Mouse (Mus musculus): ENCODE results near the gene Krt90.
A peak's percentile ranks its signal among the peaks of the same experiment; 100 is the strongest.

The Krt90 gene

DNA sequence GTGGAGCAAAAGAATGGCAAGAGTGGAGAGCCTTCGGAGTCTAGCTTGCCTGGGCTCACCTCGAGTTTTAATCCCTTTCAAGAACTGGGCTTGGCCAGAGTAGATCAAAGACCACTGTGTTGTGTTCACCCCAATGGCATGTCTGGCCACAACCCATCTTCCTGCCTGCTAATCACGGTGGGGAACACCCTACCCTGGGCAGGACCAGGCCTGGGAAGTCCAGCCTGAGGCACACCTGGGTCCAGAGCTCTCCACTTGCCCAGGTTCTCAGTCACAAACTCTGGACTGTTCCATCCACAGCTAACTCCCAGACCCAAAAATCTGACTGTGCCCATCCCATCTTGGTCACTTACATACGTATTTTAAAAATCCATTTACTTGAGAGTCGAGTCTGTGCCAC is at the start of gene Krt90:
Gene Krt90 (minus strand): TSS at position 101 of the 400 bp plus-strand sequence.
- no peak for DNase-seq (ENCODE audit: low spot score)

DNA sequence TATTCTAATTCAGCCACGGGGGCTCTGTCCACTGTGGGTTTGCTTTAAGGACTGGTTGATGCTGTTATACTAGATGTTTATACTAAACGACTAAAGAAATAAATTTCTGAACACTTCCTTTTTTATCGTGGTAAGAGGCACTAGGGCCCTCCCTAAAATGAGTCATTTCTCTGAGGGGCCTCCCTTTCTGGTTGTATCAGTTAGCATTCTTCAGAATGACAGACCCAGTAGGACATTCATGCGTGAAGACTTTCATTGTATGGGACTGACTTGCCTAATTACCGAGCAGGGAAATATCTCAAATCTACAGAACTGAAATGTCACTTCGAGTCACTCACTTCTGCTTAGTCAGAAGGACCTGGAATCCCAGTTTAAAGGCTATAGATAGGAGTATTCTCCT is 36.4 kb upstream of the Krt90 start:
- no peak for DNase-seq (ENCODE audit: low spot score)

DNA sequence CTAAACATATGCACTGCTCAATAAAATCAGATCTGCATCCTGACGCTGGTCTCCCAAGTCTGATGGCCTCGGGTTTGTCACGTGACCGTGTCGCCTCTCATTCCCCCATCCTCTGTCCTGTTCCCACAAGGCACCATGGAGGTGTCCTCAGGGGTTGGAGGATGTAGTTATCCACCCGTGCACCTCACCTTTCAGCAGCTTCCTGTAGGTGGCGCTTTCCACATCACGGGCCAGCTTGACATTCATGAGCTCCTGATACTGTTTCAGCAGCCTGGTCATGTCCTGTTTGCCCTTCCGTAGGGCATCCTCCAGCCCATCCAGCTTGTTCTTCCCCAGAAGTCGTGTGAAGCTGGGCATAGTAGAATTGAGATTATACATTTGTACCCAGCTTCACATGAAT is 25.5 kb upstream of the Krt90 start:
- no peak for DNase-seq (ENCODE audit: low spot score)

DNA sequence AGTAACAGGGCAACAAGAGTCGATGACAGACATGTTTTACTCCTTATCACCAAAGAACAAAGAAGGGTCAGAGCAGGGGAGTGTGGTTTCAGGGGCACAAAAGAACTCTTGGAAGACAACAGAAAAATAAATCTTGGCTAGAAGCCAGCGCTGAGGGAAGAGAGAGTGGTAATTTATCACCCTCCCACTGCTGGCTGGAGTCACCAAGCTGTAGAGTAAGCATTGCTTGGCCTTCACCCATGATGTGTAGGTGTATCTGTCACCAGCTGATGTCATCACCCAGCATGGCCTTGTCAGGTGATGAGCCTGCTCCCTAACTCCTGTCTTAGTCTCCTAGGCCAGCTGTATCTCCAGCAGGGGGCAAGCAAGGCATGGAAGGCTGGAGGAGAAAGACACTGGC is 21.7 kb upstream of the Krt90 start:
- no peak for DNase-seq (ENCODE audit: low spot score)

DNA sequence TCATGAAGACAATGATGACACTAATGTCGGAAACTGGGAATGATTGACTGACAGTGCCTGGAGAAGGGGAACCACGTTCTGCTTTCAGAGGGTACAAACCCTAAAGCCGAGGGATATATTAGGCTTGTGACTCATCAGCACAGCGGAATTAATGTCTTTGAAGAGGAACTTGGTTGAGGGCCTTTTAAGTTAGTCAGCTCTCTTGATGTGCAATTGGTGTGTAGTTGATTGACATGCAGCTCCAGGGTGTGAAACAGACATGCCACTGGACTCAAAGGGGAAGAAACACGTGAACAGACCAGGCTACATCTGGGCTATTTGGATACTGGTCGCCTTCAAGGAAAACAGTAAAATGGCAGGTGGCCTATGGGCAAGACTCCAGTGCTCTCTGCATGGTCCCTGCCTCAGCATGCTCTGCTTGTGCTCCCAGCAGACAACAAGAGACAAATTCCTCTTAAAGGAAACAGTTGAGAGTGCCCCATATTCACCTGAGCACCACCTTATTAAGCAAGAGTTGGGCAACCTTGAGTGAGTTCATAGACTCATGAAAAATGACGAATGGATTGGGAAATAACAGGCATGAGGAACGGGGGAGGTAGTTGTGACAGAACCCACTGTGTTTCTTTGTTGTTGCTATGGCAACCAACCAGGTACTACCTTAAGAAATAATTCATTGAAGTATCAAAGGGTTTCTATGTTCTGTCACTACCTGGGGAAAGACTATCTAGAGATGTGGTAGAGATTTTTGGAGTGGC is 20.6 kb upstream of the Krt90 start:
- DNase-seq (ENCODE audit: low spot score): no peak

DNA sequence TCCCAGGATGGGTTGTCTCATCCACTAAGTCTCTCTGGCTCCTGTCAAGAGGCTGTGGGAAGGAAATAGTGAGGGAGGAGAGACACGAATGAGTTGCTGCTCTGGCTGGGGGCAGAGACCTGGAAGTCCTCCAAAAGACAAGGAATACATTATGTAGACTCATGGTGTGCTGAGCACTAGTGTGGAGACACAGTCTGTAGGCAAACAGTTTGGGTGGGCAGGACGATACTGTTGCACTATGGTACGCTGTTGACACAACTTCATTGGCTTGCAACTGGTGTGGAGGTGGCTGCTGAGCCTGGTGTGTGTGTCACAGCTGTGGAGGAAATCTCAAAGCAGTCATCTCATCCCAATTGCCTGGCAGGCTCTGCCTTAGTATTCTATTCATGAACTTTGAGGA is 19.0 kb upstream of the Krt90 start:
- DNase-seq (ENCODE audit: low spot score): no peak

DNA sequence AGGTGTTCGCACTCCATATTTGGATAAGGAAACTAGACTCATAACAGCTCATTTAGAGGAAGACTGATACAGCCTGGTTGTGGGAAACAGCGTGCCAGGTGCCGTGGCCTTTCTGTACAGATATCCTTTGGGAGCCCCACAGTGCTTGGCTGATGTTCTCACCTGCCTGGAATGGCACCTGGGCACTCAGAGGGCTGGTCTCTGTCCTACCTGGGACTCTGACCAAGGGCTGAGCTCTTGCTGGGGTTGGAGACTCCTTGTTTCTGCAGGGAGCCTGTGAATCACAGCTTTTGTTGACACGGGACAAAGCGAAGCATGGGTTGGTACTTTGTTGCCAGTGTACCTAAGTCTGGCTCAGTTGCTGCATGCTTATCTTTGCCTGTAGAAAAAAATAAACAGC is 12.8 kb upstream of the Krt90 start:
- no peak for DNase-seq (ENCODE audit: low spot score)

DNA sequence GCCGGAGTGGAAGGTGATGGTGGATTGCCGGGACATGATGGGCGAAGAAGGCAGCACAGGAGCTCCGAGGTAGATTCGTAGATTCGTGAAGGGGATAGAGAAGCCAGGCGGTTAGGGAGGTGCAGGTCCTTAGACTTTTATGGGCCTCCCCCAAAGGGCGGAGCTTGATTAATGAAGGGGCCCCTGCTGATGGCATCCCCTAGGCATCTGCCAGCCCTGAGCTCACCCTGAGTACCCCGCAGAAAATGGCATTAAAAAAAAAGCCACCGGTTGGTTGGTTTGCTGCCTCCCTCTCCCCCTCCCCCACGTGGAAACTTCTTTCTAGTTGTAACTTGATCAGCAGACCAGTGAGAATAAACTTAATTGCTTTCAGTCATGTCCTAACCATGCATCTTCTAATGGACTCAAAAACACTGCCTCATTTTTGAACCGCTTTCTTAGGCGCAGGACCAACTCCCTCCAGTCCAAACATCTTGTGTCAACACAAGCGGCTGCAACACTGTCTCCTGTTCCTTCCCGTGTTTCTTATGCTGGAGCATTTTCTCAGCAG is 11.1 kb upstream of the Krt90 start, which contains the start of gene Krt75:
Gene Krt75 (minus strand): TSS at position 109 of the 550 bp plus-strand sequence.
- no peak for DNase-seq (ENCODE audit: low spot score)

DNA sequence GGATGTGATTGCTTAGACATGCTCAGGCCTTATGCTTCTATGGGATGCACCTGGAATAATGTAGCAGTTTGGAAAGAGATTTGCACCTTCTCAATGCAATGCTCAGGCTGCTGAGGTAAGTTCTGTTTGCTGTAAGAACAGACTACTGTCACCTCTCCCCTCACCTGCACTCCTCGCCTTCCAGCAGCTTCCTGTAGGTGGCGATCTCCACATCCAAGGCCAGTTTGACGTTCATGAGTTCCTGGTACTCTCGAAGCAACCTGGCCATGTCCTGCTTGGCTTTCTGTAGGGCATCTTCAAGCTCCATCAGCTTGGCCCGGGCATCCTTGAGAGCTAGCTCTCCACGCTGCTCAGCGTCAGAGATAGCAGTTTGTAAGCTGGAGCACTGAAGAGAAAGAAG is 5.0 kb upstream of the Krt90 start:
- DNase-seq (ENCODE audit: low spot score): peak; percentile 21

DNA sequence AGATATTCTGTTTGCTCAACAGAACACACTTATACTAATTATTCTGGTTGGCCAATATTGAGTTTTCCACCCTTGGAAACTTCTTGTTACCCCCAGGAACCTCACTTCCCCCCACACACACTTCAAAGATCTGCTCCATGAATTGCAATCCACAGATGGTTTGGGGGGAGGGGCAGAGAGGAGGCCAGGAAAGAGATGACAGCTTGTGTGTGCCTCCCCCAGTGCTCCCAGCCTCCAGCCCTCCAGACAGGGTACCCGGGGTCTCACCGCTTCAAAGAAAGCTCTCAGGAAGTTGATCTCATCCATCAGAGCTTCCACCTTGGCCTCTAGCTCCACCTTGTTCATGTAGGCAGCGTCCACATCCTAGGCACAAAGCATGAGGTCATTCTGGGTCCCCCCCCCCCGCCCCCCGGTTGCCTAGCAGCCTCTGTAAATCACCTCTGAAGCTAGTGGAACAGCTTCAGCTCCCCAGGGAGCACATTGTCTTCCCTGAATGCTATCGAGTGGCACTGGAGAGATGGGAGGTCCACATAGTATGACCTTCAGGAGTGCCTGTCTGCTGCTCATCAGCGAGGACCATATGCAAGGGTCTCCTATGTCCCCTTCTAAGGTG is 4.6 kb downstream of the Krt90 start:
- DNase-seq (ENCODE audit: low spot score): peak; percentile 66

DNA sequence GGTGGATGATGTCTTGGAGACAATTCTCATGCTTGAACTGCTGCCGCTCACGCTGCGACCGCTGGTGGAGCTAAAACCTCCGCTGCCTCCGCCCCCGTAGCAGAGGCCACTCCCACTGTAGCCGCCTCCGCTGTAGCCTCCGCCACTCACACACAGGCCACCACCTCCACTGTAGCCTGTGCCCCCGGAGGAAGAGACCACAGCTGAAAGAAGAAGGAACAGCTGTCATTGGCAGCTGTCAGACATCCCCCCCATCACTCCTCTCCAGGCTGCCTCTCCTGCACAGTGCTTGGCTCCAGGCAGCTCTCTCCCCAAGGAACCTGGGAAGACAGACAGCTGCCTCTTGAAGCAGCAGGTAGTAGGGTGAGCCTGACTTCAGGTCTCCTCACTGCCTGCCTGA is 9.6 kb downstream of the Krt90 start:
- peak; percentile 80 for DNase-seq (ENCODE audit: low spot score)

DNA sequence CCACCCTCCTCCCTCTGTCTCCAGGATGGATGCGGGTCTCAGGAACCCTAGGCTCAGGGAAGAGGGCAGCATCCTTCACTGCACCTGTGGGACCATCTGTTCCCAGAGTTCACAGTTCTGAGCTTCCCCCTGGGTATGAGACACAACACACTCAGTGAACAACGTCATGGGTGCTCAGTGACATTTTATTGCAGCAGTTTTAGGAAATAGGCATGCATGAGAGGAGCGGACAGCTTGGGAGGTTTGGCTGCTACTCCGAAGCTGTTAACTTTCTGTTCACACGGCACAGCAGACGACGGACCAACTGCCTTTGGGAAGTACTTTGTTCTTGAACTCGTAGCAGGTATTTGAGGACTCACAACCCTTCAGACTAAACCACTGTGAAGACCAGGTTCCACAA is 10.6 kb downstream of the Krt90 start:
- no peak for DNase-seq (ENCODE audit: low spot score)

DNA sequence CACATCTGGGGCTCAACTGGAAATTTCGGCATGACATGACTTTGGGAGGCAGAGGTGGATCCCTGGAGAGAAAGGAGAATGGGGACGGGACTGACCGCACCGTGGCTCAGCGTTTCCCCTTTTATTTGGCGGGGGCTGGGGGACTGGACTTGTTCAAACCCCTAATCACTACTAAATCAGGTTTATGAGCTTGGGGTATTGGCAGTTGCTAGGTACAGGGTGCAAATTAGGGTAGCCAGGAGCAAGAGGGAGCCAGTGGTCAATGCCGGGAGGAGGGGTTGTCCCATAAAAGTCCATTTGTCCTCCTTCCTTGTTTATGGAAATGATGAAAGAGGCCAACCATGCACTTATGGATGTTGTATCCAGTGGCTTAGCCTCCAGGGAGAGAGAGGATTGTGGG is 12.2 kb downstream of the Krt90 start, which contains the start of gene Krt82:
Gene Krt82 (minus strand): TSS at position 101 of the 400 bp plus-strand sequence.
- DNase-seq (ENCODE audit: low spot score): no peak

DNA sequence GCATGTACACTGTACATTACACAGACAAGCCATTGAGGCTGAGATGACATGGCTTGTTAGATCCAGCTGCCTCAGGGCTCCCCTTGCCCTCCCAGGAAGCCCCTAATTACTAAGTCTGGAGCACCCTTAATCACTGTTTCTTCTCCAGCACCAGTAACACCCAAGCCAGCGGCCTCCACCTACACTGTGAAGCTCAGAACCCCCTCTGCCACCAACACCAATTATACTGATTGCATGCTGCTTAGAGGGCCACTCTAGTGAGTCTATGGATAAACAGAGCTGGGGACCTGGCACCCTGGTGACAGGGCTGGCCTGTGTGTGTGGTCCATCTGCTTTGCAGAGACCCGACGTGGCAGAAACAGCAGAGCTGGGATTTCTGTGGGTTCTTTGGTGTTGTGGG is 18.3 kb downstream of the Krt90 start:
- no peak for DNase-seq (ENCODE audit: low spot score)

DNA sequence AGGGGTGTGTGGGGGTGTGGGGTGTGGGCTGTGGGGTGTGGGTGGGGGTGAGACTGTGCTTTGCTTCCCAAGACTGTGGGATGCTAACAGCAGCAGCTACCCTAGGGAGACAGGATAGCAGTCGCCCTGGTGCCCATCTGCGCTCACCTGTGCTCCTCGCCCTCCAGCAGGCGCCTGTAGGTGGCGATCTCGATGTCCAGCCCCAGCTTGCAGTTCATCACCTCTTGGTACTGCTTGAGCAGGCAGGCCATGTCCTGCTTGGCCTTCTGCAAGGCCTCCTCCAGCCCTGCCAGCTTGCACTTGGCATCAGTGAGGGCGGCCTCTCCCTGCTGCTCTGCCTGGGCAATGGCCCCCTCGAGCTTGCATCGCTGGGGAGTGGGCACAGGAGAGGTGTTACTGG is 20.2 kb downstream of the Krt90 start:
- DNase-seq (ENCODE audit: low spot score): no peak

DNA sequence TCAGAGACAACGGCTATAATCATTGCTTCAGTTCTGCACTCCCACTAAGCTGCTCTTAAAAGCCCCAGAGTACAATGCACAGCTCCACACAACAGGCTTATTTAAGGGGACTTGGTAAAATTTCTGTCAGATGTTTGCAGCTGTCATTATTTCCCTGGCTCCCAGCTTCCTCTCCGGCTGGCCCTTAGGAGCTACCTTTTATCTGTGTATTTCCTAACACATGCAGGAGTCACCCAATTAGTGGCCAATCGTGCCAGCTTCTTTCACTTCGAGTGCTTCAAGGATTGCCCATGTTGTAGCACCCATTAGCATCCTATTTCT is 24.2 kb downstream of the Krt90 start:
- no peak for DNase-seq (ENCODE audit: low spot score)

DNA sequence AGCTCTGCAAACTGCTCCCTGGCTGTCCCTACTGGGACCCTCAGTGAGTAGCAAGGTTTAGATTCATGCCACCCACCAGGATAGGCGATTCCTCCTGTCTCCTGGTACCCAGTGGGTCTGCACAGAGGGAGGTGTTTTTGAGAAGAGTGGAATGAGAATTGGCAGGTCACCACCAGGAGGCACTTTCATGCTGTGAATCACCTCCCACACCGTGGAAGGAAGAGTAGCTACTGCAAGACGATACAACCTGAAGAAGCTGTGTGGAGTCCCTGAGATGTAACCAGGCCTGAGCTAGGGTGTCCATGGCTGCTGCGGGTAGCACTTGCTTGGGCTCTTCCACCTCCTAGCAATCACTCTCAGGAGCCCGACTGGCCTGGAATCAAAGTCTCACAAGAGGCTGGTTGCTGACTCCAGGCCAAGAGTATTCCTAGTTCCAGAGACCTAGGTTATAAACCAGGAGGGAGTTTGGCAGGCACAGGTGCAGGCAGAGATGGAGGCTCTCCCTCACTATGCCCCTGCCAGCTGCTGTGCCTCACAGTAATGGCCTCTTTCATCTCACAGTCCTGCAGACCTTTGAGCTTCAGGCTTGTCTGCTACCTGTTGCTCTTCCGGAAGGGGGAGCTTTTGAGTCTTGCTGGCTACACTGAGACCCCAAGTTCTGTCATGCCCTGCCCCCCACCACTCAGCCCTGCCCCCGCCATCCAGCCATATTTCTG is 24.7 kb downstream of the Krt90 start:
- peak; percentile 17 for DNase-seq (ENCODE audit: low spot score)

DNA sequence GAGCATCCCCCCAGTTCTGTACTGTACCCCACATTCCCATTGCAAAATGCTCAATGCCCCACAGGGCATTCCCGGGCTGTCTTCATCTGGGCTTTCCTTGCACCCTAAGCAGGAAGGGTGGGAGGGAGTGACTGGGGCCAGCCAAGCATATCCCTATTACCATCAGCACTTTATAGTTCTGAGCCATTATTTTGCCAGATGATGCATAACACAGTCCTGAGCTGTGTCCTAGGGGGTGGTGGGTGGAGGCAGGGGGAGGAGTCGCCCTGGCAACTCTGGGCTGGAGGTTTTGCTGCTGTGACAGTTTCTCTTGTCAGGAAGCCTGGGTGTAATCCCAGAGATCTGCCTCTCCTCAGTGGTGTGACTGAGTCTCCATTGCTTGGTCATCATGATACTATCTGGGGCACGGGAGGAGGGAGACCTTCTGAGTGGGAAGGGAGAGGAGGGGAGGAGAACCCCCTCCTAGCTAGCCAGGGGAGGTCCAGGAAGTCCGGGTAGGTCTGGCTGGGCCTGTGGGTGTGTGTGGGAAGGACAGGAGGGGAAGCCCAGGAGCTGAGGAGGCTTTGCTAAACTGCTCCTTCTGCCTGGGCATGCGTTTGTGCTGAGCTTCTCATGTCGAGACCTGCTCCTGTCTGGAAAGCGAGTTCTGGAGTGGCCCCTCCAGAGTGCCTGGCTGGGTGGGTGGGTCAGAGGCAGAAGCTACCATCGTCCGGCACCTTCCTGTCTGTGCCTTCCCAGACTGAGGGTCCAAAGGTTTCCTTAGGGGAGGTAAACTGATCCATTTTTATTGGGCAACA is 26.5 kb downstream of the Krt90 start:
- DNase-seq (ENCODE audit: low spot score): no peak

DNA sequence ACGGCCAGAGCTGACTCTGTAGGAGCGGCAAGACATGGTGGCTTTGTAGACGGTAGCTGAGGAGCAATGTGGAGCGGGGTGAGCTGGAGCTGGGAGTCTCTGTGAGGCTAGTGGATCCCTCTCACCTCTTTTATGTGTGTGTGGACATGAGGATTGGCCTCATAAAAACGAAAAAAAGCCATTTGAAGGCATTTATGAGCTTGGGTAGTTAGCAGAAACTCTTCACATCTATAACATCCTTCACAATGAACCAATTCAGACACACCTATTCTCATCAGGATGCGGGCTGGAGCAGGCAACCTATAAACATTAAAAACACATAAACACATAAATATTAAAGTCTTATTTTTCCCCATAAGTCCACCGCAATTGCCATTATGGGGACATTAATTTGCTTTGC is 30.0 kb downstream of the Krt90 start, which contains the start of gene Krt84:
Gene Krt84 (minus strand): TSS at position 101 of the 400 bp plus-strand sequence.
- no peak for DNase-seq (ENCODE audit: low spot score)

DNA sequence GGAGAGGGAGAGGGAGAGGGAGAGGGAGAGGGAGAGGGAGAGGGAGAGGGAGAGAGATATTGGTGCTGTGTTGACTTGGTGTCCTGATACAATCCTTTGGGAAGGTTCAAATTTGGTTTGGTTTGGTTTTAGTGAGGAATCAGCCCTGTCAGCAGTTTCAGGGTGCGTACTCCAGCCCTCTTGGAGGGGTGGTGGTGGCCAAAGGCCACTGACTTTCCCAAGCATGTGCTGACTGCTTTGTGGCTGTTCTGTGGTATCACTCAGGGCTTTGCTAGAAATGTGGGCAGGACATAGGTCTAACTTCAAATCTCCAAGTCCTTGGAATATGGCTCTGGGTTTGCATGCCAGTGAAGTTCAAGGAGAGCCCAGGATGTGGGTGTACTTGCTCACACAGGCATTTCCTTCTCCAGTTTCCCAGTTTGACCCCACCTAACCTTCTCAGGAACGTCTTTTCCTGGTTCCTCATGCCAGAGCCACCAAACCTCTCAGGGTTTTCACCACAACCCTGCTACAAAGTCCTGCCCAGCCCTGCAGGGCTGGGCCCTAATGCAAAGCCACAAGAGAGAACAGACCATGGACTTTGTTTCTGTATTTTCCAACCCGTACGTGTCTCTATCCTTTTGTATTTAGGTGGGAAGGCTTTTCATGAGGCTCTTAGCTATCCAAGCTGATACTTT is 40.1 kb downstream of the Krt90 start:
- no peak for DNase-seq (ENCODE audit: low spot score)

DNA sequence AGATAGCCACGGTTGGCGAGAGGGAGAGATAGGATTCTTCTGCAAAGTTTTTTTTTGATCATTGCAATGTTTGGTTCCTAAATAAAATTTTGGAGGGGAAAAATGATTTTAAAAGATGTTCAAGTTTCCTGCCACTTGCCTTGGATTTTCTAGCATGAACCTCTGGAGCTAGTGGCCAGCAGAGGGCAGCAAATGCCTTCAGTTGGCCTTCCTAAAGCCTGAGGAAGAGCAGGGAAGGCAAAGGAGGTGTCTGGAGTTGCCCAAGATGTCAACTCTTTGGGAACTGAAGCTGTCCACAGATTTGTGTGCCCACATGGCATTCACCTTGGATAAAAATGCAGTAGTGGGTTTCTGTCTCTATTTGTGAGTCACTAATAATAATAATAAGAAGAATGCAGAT is 43.0 kb downstream of the Krt90 start:
- peak; percentile 89 for DNase-seq (ENCODE audit: low spot score)

All from embryo, embryonic 10 days (tissue).